Mouse (Mus musculus) heart, embryonic 12.5 days (tissue): ENCODE measurements around the gene Mylk. TPM values are rescaled to one million over a fixed set of nuclear protein-coding genes. Genes with fewer than 3 reads are reported as not detected.

Experiments used
- ATAC-seq: fragments of 200-750 bp; cut with Nextera tagmentation; 2 replicates; pipeline ENCODE4 v1.8.0; 2017; ENCODE audit warnings: moderate TSS enrichment, moderate library complexity; ENCODE audit not compliant: insufficient number of reproducible peaks, low FRiP score
- H3K27ac ChIP-seq: fragments of 300-500 bp; sonication (generic); 2 replicates; pipeline ENCODE4 v1.5.1; 2016; ENCODE audit warnings: mild to moderate bottlenecking, moderate library complexity; ENCODE audit not compliant: poor library complexity, severe bottlenecking
- H3K27me3 ChIP-seq: fragments of 300-500 bp; sonication (generic); replicated peaks from 2 replicates; pipeline ENCODE4 v1.6.1; 2016; ENCODE audit warnings: mild to moderate bottlenecking, moderate library complexity
- H3K36me3 ChIP-seq: fragments of 300-500 bp; sonication (generic); 2 replicates; pipeline ENCODE4 v1.6.1; 2016; ENCODE audit warnings: mild to moderate bottlenecking, moderate library complexity
- H3K4me1 ChIP-seq: fragments of 300-500 bp; sonication (generic); replicated peaks from 2 replicates; pipeline ENCODE4 v1.6.1; 2016; ENCODE audit warnings: mild to moderate bottlenecking
- H3K4me2 ChIP-seq: fragments of 300-500 bp; sonication (generic); 2 replicates; pipeline ENCODE4 v1.6.1; 2016; ENCODE audit warnings: mild to moderate bottlenecking, moderate library complexity
- H3K4me3 ChIP-seq: fragments of 300-500 bp; sonication (generic); 2 replicates; pipeline ENCODE4 v1.5.1; 2016; ENCODE audit warnings: mild to moderate bottlenecking
- H3K9ac ChIP-seq: fragments of 300-500 bp; sonication (generic); 2 replicates; pipeline ENCODE4 v1.6.1; 2016; ENCODE audit warnings: mild to moderate bottlenecking, moderate library complexity
- H3K9me3 ChIP-seq: fragments of 300-500 bp; sonication (generic); replicated peaks from 2 replicates; pipeline ENCODE4 v1.6.1; 2016; ENCODE audit warnings: mild to moderate bottlenecking, moderate library complexity
- WGBS: fragments of 180-500 bp; shearing (Covaris S2); methylation state at CpG from one replicate; pipeline ENCODE4 v1.1.7; 2016; 5-methylcytosine and 5-hydroxymethylcytosine counted together
- polyA plus RNA-seq: library from polyadenylated mRNA; unstranded; fragments of >200 nt; fragmentation: Nextera tagmentation; extraction: Ambion mirVana; gene quantifications from 2 replicates; pipeline ENCODE4 v1.2.1, GENCODE M21; 2016

Mylk gene
- polyA plus RNA-seq, 1 experiment from 2014 or later: 5.2 TPM

GRCm38 (mm10) chr16:34963008-34963407, 218.0 kb downstream of the Mylk start:
- Histone ChIP-seq H3K4me3 (no peak overlapping the region), H3K4me1 (peaks cover 47% of the 10 kb centered on the region), H3K36me3 (no peaks in the 10 kb centered on the region), H3K9ac (no peak overlapping the region), H3K9me3 (no peaks in the 10 kb centered on the region), H3K27me3 (peaks cover under 1% of the 10 kb centered on the region; the same call in 1 of the 2 replicates), H3K27ac (no peak overlapping the region), H3K4me2 (no peak overlapping the region)
- WGBS: 63% methylated on average over 4 of the region's 4 CpGs
- ATAC-seq: no peak

- Histone ChIP-seq H3K4me2 (no peak overlapping the region), H3K27me3 (peaks cover 19% of the 10 kb centered on the region; the same call in 1 of the 2 replicates), H3K27ac (no peak overlapping the region), H3K9me3 (no peaks in the 10 kb centered on the region), H3K4me1 (peaks cover 14% of the 10 kb centered on the region), H3K4me3 (no peak overlapping the region), H3K9ac (no peak overlapping the region), H3K36me3 (no peaks in the 10 kb centered on the region)
- ATAC-seq: no peak
- 51% methylated on average over 5 of the region's 5 CpGs for WGBS
Observed at GRCm38 (mm10) chr16:34966620-34967081, 221.6 kb downstream of the Mylk start.

- no peaks in the 10 kb centered on the region for H3K9me3 ChIP-seq
- ATAC-seq: peak; percentile 77; the same call in 1 of the 2 replicates
- H3K4me2 ChIP-seq: no peak overlapping the region
- no peaks in the 10 kb centered on the region for H3K36me3 ChIP-seq
- H3K9ac ChIP-seq: no peak overlapping the region
- H3K4me1 ChIP-seq: peaks cover 9% of the 10 kb centered on the region
- H3K4me3 ChIP-seq: no peak overlapping the region
- 57% methylated on average over 10 of the region's 10 CpGs for WGBS
- no peak overlapping the region for H3K27ac ChIP-seq
- H3K27me3 ChIP-seq: peaks cover 19% of the 10 kb centered on the region; the same call in 1 of the 2 replicates
Observed at GRCm38 (mm10) chr16:34967120-34967800, 222.2 kb downstream of the Mylk start.

GRCm38 (mm10) chr16:34968181-34968580, 223.2 kb downstream of the Mylk start:
- Histone ChIP-seq H3K9me3 (no peaks in the 10 kb centered on the region), H3K4me2 (no peak overlapping the region), H3K9ac (no peak overlapping the region), H3K27ac (no peak overlapping the region), H3K36me3 (no peaks in the 10 kb centered on the region), H3K4me1 (peaks cover 7% of the 10 kb centered on the region), H3K27me3 (peaks cover 19% of the 10 kb centered on the region; the same call in 1 of the 2 replicates), H3K4me3 (no peak overlapping the region)
- 82% methylated on average over 5 of the region's 5 CpGs for WGBS
- ATAC-seq: no peak

- Histone ChIP-seq H3K36me3 (no peaks in the 10 kb centered on the region), H3K4me1 (no peaks in the 10 kb centered on the region; the same call in 1 of the 2 replicates), H3K9me3 (no peaks in the 10 kb centered on the region), H3K9ac (no peak overlapping the region), H3K4me3 (no peak overlapping the region), H3K27me3 (peaks cover 23% of the 10 kb centered on the region; the same call in 1 of the 2 replicates), H3K4me2 (no peak overlapping the region), H3K27ac (no peak overlapping the region)
- 74% methylated on average over 12 of the region's 12 CpGs for WGBS
- ATAC-seq: no peak
Observed at GRCm38 (mm10) chr16:34972471-34972870, 227.5 kb downstream of the Mylk start.

- no peak for ATAC-seq
- no peak overlapping the region for H3K4me3 ChIP-seq
Observed at GRCm38 (mm10) chr16:34975544-34975943, 230.5 kb downstream of the Mylk start.

GRCm38 (mm10) chr16:34976630-34977029, 231.6 kb downstream of the Mylk start:
- H3K4me1 ChIP-seq: peaks cover 10% of the 10 kb centered on the region
- H3K27me3 ChIP-seq: peaks cover 4% of the 10 kb centered on the region; the same call in 1 of the 2 replicates
- H3K4me2 ChIP-seq: no peak overlapping the region
- no peak overlapping the region for H3K27ac ChIP-seq
- 81% methylated on average over 13 of the region's 13 CpGs for WGBS
- no peaks in the 10 kb centered on the region for H3K36me3 ChIP-seq
- H3K9me3 ChIP-seq: no peaks in the 10 kb centered on the region
- H3K9ac ChIP-seq: no peak overlapping the region
- no peak for ATAC-seq
- H3K4me3 ChIP-seq: no peak overlapping the region

More at GRCm38 (mm10) chr16:34975544-34975943, 230.5 kb downstream of the Mylk start:
- WGBS: 40% methylated on average over 2 of the region's 2 CpGs
- H3K9ac ChIP-seq: no peak overlapping the region
- H3K4me2 ChIP-seq: no peak overlapping the region
- H3K36me3 ChIP-seq: no peaks in the 10 kb centered on the region
- H3K27me3 ChIP-seq: peaks cover 4% of the 10 kb centered on the region; the same call in 1 of the 2 replicates
- no peaks in the 10 kb centered on the region for H3K9me3 ChIP-seq
- peaks cover under 1% of the 10 kb centered on the region for H3K4me1 ChIP-seq
- no peak overlapping the region for H3K27ac ChIP-seq

GRCm38 (mm10) chr16:34978018-34978417, 233.0 kb downstream of the Mylk start:
- ATAC-seq: no peak
- H3K4me3 ChIP-seq: no peak overlapping the region
- WGBS: 84% methylated on average over 7 of the region's 7 CpGs
- H3K36me3 ChIP-seq: no peaks in the 10 kb centered on the region
- no peak overlapping the region for H3K4me2 ChIP-seq
- H3K27me3 ChIP-seq: peaks cover 4% of the 10 kb centered on the region; the same call in 1 of the 2 replicates
- H3K4me1 ChIP-seq: peaks cover 22% of the 10 kb centered on the region
- H3K9me3 ChIP-seq: no peaks in the 10 kb centered on the region
- H3K9ac ChIP-seq: no peak overlapping the region
- H3K27ac ChIP-seq: no peak overlapping the region

- H3K27ac ChIP-seq: no peak overlapping the region
- no peaks in the 10 kb centered on the region for H3K9me3 ChIP-seq
- no peak overlapping the region for H3K4me2 ChIP-seq
- H3K4me1 ChIP-seq: peaks cover 34% of the 10 kb centered on the region
- WGBS: 87% methylated on average over 7 of the region's 7 CpGs
- H3K36me3 ChIP-seq: no peaks in the 10 kb centered on the region
- peaks cover 4% of the 10 kb centered on the region; the same call in 1 of the 2 replicates for H3K27me3 ChIP-seq
- ATAC-seq: no peak
- no peak overlapping the region for H3K4me3 ChIP-seq
- H3K9ac ChIP-seq: no peak overlapping the region
Observed at GRCm38 (mm10) chr16:34981009-34981408, 236.0 kb downstream of the Mylk start.

GRCm38 (mm10) chr16:34984203-34985030, 239.4 kb downstream of the Mylk start:
- H3K36me3 ChIP-seq: no peaks in the 10 kb centered on the region
- no peak for ATAC-seq
- peaks cover 34% of the 10 kb centered on the region for H3K4me1 ChIP-seq
- 43% methylated on average over 11 of the region's 11 CpGs for WGBS
- no peaks in the 10 kb centered on the region; the same call in 1 of the 2 replicates for H3K27me3 ChIP-seq
- peak overlapping the region; percentile 55; the same call in 1 of the 2 replicates for H3K27ac ChIP-seq
- no peak overlapping the region for H3K4me3 ChIP-seq
- no peaks in the 10 kb centered on the region for H3K9me3 ChIP-seq
- peak overlapping the region; percentile 30; the same call in 1 of the 2 replicates for H3K4me2 ChIP-seq
- H3K9ac ChIP-seq: no peak overlapping the region

- no peak for ATAC-seq
- H3K27ac ChIP-seq: no peak overlapping the region
Observed at GRCm38 (mm10) chr16:34985031-34985346, 240.0 kb downstream of the Mylk start.

More at GRCm38 (mm10) chr16:34985031-34985346, 240.0 kb downstream of the Mylk start:
- peaks cover 34% of the 10 kb centered on the region for H3K4me1 ChIP-seq
- WGBS: 77% methylated on average over 2 of the region's 2 CpGs
- no peaks in the 10 kb centered on the region; the same call in 1 of the 2 replicates for H3K27me3 ChIP-seq
- no peaks in the 10 kb centered on the region for H3K36me3 ChIP-seq
- H3K9me3 ChIP-seq: no peaks in the 10 kb centered on the region
- H3K4me3 ChIP-seq: no peak overlapping the region
- no peak overlapping the region for H3K9ac ChIP-seq
- no peak overlapping the region for H3K4me2 ChIP-seq
